Mouse (Mus musculus): ENCODE measurements at regions not wholly inside any gene's neighbourhood (a gene's known extent, or its start where the extent isn't known, plus 50 kb on each side); places are given as distances from the start of the nearest gene placed in this dataset.

- no peak for TF ChIP-seq CTCF (IDR thresholded peaks at IDR 0.05; ENCODE audit: low read depth)
- TF ChIP-seq EP300 (IDR thresholded peaks at IDR 0.05; ENCODE audit: low read depth) = no peak
These were observed 150.0 kb upstream of the Adamts3 start for GRCm38 (mm10) chr5:90033103-90033502.
